Mouse (Mus musculus): Measurements from ENCODE around the gene Rragd. TPM values are rescaled to one million over a fixed set of nuclear protein-coding genes. Genes with fewer than 3 reads are reported as not detected.

Rragd gene
- 1 to 10 TPM; 1.6 to 1.9 TPM for total RNA-seq (2023)

DNA sequence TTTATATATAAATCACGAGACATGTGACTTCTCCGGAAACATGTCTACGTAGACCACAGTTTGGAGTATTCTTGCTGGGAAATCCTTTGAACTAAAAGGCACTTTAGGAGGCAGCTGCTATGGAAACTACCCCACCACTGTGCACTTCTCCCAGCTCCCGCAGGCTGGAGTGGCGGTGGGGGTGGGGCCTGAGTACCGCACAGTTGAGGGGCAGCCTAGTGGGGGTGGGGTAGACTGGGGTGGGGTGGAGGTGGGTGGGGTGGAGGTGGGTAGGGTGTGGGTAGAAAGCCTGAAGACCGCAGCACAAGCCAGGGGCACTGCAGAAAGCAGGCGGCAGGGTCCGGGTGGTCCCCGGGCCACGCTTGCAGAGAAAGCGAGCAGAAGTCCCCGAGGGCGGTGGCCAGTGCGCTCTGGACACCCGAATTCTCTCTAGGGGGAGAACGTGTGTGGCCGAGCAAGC is at the start of gene Rragd:
TSS of gene Rragd (plus strand) at position 322 of the 460 bp plus-strand sequence.

DNA sequence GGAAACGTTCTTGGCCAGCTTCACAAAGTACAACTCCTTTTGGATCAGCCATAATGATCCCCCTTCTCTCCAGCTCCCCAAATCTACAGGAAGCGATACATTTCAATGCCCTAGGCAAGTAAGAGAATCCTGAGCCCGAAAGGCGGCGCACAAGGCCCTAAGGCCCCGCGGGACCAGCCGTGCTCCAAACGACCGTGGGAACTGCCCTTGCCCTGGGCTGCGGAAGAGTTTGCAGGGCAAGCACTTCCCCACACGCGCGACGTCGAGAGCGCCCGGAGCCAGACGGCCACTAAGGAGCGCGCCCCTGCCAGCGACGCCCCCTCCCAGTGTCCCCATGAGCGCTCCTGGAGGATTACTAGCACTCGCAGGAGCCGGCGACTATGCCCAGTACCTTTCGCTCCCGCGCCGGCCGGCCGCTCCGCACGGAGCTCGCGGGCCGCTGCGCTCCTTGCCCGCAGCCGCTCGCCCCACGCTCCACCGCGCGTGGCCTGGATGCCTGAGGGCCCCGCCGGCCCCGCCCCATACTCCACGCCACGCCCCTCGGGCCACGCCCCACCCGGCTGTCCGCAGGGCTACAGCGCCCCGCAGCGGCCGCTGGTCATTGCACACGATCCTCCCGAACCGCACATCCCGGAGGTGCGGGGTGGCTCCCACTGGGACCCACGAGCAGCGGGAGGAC is 32.3 kb upstream of the Rragd start, which contains the start of gene Ankrd6:
TSS of gene Ankrd6 (minus strand) at position 486 of the 679 bp plus-strand sequence.

DNA sequence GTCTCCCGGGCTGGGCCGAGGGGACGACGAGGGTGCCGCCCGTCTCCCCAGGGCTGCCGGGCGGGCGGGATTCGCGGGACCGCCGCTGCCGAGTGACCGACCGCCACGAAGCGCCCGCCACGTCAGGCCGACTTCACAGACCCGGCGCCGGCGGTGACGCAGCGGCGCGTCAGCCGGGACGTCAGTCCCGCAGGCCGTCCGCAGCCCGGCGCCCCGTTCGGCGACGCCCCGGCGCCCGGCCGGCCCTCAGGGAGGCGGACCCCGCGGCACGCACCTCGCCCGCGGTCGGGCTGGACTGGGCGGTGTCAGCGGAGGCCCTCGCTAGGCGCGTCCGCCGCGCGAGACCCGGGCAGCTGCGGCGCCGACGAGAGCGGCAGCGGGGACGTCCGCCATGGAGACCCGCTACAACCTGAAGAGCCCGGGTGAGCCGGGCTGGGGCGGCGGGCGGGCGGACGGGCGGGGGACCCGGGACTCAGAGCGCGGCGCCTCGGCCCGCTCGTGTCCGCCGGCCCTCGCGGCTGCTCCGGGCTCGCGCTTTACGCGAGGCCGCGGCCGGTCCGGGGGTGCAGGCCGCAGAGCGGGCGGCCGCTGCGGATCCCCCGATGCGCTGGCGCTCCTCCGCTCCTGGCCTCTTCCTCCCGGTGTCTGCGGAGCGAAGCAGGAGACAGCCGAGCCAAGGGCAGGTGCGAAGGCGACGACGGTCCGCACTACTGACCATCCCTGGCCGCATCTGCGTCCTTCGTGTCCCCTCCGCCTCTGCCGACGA is 48.5 kb downstream of the Rragd start, which contains the start of gene Ube2j1:
TSS of gene Ube2j1 (plus strand) at position 222 of the 766 bp plus-strand sequence.

DNA sequence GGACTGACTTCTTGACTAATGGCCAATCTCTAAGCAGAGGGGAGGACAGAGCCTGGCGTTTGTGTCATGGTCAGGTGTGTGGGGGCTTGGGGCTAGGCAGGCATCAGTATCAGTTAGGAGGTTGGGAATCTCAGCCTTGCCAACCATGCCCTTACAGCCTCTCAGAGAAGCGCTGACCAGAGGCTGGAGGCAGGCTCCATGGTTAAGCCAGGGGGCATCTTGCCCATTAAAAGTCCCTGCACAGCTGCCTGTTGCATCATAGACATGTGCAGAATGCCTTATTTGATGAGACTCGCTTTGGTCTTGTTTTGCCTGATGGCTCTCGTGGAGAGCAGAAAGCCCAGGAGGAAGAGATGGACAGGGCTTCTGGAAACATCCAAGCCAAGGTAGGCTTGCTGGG is 80.1 kb downstream of the Rragd start, which contains the start of gene Gabrr2:
TSS of gene Gabrr2 (plus strand) at position 19 of the 400 bp plus-strand sequence.

Other genes starting within 250 kb of the Rragd start
- 10 to 100 TPM; 18.0 to 23.2 TPM for gene Lyrm2, start 182.8 kb upstream of the Rragd start, total RNA-seq (2023)
- gene Ankrd6, start 32.2 kb upstream of the Rragd start, total RNA-seq (2023), result under 1 TPM; 0.43 to 0.84 TPM
- gene Ube2j1, start 48.4 kb downstream of the Rragd start, total RNA-seq (2023), result 10 to 100 TPM; 64.6 to 66.6 TPM
- gene Gabrr2, start 80.0 kb downstream of the Rragd start, total RNA-seq (2023), result under 1 TPM in 1 of 2 experiments, not detected in 1; 1.00 TPM
- gene Gabrr1, start 149.5 kb downstream of the Rragd start, total RNA-seq (2023), result not detected
- not detected for gene Pm20d2, start 206.7 kb downstream of the Rragd start, total RNA-seq (2023)
- not detected for gene Srsf12, start 226.0 kb downstream of the Rragd start, total RNA-seq (2023)